Mouse (Mus musculus) mature B cell (primary cell): ENCODE results near the gene Msh3.
"Not testable (repeated sequence)": the region's sequence is repeated elsewhere in the genome, so short reads cannot be mapped to it uniquely, and the experiment has no call there.

Source experiments
- in situ Hi-C: fragments of 300-500 bp; cut with MboI; formaldehyde crosslinking; loops from 2 replicates; pipeline ENCODE4 v1.14.3; 2019

Gene Msh3

DNA sequence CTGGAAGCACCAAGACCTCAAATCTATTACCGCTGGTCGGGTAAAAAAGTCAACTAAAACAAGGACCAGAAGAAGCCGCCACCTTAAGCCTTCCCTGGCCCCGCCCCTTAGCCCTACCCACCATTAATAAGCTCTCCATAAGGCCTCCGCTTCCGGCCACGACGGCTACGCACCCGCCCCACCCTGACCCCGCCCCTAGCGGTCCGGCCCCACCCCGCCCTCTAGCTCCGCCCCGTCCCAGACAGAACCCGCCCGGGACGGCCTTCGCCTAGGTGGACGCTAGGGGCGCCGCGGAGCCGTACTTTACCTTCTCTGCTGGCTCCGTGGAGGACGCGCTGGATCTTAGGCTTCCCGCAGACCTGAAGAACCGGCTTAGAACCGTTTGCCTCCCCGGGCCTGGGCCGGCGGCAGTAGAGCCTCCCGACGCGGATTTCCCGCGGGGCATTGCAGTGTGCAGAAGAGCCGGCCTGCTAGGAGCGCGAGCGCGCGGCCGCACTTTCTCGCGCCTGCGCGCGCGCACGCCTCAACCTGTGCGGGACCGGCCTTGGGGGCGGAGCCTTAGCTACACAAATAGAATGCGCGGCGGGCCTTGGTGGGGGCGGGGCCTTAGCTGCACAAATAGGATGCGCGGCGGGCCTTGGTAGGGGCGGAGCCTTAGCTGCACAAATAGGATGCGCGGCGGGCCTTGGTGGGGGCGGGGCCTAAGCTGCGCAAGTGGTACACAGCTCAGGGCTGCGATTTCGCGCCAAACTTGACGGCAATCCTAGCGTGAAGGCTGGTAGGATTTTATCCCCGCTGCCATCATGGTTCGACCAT lies at the start of gene Msh3, which contains the start of gene Dhfr:
Msh3 (minus strand) TSS at position 548 of the 816 bp plus-strand sequence.
Dhfr (plus strand) TSS at position 271 of the 816 bp plus-strand sequence.
- in situ Hi-C loops: no loop called here

DNA sequence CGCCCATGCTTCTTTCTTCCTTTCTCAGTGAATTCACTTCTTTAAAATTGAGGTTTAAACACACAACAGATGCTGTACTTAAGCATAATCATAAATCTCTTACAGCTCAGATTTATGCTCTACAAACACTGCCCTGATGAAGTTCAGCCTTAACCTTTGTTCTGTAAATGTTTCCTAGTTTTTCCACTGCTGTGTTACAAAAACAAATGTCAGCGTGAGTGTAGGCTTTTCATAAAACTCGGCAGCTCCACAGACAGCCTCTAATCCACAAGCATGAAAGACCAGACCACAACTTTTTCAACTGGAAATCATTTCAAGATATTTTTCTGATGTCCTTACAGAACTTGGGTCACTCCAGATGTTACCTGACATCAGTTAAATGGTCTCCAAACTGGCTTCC lies 48.7 kb upstream of the Msh3 start:
- in situ Hi-C loops: no loop called here

DNA sequence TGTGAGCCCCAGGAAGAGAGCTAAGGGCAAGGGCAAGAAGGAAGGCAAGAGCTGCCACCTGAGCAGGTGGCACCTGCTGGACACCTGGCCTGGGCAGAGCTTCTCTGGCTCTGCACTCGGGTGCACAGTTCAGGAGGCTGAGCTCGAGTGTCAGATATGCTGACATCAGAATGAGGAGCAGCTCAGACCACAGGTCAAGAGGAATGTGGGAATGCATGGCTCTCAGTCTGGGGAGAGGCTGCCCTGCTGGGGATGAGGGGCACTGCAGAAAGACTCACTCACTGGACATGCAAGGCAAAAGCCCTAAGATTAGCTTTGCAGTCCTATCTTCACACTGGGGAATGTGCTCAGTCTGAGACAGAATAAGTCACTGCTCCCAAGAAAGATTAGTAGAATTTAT lies 47.3 kb upstream of the Msh3 start:
- in situ Hi-C loops: no loop called here

DNA sequence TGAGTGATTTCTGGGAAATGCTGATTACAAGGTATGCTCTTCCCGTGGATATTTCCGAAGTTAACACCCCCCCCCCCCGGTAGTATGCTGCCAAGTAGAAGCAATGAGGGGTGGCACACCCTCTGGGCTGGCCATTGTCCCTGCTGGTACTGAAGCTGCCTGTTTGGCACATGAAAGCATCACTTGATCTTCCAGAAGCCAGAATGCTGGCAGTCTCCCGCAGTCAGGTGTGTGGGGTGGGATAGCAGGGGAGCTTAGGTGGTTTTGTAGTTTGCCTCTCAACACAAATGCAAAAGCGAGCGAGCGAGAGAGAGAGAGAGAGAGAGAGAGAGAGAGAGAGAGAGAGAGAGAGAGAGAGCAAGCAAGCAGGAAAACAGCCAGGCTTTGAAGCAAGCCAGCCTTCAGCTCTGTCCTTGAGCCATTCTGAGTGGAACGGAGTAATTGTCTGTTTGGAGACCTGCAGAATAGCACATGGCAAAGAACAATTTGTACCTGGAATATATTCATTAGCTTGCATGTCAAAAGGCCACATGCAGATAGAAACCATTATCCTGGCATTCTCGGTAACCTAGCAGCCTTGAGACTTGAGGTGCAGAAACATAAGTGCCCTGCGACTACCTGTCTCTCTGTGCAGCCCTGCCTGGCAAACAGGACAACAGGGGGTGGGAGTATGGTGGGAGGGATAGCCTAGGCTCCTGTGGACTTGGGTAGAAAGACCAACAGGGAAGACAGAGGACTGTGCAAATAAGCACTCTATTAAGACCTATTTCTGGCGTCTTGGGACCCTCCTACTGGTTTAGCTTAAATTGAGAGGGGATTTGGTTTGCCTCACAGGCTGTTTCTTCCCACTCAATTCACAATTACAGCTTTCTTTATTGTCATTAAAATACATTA lies 43.9 kb upstream of the Msh3 start:
- in situ Hi-C loops: no loop called here

DNA sequence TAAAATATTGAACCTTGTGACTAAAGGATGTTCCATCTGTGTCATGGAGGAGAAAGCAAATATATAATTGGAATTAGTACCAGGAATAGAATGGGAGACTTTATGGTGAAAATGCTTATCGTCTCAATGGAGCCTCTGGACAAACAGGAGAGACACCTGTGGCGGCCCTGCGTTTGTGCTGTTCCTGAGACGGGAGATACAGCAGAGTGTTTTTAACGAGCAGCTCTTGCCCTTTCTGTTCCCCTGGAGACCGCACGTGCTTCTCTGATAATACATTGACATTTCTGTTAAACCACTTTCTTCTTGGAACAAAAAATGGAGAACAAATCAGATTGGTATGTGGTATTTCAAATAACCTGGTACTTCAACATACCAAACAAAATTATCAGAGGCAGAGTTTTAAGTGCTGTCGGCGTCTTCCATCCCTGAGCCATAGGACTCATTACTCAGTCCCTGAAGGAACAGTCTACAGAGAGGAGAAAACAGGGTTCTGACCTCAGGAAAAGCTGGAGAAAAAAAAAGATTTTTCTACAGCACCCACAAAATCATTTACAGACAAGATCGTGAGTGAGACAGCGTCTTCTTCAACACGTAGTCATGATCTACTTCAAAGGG lies 38.4 kb upstream of the Msh3 start:
- in situ Hi-C loops: no loop called here

DNA sequence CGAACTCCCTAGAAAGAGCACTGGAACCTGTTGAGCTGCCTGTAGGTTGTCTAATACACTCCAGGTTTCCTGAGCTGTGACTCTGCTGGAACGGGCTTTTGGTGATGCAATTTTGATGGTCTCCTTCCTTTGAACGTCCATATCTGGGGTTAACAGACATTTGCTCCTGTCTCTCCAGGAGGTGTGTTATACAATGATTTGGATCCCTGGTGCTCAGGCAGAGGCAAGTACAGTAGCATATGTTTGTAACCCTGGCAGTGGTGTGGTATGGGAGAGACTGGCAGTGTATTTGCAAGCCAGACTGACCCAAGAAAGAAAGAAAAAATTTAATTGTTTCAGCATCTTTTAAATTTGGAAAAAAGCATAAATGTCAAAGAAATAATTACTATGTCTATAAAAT lies 32.6 kb upstream of the Msh3 start:
- in situ Hi-C loops: no loop called here

DNA sequence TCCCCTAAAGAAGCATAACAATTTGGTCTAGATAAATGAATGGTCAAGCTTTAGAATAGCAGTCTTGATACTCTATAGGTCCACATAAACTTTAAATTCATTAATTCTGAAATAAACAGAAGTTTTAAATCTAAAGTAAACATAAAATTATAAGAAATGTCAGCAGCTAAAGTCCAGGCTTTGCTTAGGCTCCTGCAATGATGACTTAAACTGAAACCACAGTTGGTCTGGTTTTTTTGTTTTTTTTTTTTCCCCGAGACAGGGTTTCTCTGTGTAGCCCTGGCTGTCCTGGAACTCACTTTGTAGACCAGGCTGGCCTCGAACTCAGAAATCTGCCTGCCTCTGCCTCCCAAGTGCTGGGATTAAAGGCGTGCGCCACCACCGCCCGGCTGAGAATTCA lies 16.7 kb upstream of the Msh3 start:
- in situ Hi-C loops: not testable (repeated sequence)

DNA sequence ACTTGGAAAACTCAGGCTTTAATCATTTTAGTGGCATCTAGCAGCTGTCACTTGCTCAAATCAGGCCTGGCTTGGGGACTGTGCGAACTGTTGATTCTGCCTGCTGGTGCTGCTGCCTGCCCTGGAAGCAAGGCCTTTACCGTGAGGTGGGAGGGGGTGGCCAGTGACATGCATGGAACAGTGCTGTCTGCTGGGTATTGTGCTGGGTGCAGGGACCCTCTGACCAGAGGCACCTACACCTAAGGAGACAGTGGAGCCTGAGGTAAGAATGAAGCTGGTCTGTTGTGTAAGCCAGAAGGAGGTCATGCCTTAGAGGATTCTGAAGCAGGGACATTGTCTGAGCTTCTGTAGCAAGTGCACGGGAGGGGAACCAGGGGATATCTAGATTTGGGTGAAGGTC lies 16.0 kb upstream of the Msh3 start:
- in situ Hi-C loops: no loop called here

DNA sequence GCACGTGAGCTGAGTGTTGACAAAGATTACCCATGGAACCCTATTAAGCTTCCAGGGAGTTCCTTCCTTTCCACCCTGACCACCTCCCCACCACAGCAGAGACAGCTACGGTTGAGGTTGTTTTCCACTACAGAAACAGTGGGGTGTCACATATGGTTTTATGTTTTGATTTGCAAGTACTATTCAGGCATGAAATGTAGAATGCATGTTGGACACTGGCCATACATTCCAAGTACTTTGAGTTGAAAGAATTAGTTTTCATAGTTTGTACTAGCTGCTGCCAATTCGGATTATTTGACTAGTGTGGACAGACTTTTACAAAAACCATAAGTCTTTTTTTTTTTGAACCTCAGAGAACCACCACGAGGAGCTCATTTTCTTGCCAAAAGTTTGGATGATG lies 10.5 kb upstream of the Msh3 start:
- in situ Hi-C loops: no loop called here

DNA sequence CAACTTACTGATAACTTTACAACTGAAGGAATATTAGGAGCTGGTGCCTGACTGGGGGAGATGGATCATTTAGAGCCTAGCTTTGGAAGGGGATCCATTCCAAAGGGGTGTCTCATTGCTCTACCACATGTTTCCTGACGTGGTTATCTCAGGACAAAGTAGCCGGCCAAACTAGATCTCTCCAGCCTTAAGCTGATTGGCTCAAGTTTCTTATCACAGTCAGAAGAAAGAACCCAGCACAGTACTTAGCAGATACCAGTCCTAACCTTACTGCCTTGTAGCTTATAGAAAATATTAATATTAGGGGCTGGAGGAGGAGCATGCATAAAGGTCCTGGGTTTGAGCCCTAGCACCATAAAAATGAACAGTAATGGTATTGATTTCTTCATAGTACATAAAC lies 6.8 kb upstream of the Msh3 start:
- in situ Hi-C loops: no loop called here

DNA sequence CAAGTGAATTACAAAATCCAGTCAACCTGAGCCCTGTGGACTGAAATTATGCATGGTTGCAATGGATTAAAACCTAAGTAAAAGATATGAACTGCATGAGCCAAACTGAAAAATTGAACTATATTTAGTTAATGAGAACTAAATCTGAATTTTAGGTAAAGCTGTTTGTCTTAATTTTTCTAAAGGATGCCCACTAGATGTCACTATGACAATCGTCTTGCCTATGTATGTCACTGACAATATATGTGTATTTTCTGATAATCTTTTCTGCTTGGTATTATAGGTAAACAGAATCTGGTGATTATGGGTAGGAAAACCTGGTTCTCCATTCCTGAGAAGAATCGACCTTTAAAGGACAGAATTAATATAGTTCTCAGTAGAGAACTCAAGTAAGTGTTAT lies 2.8 kb upstream of the Msh3 start:
- in situ Hi-C loops: no loop called here

DNA sequence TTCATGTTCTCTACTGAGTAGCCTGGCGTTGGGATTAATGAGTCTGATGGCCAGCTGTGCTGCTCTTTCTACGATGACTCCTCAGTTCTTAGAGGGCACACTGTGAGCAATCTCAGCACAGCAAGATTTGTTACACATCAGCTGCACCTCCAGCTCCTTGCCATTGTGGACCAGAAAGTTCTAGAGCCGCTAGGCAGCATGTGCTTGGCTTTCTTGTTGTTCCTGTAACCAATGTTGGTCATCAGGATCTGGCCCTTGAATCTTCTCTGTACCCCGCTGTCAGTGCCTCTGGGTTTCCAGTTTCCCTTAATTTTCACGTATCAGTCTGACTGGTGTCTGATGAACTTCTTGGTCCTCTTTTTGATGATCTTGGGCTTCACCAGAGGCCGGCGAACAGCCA lies 1.6 kb upstream of the Msh3 start:
- in situ Hi-C loops: no loop called here

DNA sequence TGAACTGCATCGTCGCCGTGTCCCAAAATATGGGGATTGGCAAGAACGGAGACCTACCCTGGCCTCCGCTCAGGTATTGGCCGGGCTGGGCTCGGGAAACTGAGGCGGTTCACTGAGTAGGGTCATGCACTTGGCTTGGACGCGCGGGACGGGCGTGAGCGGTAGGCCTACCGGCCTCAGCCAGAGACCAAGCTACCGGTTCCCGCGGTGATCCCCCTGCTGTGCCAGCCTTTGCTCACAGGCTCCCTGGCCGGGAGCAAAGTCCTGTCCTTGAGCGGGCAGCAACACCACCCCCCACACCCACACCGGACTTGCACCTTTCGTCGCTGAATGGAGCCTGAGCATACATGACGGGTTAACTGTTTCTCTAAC lies 455 bp upstream of the Msh3 start:
- in situ Hi-C loops: no loop called here

DNA sequence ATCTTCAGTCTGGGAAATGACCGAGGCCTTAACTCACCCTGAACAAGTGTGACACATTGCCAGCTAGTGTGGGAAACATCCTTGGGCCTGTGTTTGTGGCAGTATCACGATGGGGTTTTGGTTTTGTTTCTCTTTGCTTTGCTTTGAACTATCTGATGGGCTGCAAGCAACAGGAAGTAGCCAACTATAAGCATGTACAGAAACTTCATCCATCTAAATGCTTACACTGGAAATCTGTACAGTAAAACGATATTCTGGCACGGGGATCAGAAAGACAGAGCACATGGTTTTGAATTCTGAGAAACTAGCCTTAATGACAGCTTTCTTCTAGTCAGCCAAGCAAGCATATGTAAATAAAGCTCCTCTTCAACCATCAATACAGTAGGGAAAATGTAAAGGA lies 847 bp downstream of the Msh3 start:
- in situ Hi-C loops: no loop called here

DNA sequence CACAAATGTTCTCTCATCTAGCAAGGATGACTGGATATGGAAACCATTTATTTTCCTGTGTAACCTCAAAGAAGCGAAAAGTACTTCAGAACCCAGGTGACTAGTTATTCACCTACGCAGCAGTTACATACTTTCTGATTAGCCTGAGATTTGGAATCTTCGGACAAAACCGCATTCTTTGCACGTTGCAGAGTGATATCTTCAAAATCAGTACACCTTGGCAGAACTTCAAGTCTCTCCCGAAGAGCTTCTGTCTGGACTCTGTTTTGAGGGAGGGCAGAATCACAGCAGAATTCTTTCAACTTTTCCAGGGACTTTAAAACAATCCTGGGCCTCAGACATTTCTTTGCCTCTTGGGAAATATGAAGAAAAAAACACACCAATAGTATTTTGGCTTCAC lies 3.7 kb downstream of the Msh3 start:
- in situ Hi-C loops: no loop called here

DNA sequence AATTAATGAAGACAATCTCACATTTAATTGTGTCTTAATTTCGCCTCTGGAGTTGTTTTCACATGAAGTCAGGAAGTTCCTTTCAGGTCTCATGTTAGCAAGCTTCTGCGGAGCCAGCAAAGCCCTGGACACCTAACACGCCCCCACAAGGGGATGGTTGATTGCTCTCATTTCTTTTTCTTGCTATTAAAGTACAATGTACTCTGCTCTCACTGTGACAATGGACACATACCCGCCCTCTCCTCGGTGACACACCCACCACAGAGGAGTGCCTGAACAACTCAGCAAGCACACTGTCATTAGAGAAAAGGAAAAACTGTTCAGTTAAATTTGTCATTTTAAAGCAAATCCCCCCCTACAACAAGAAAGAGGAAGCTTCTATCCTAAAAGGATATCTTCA lies 8.5 kb downstream of the Msh3 start:
- in situ Hi-C loops: no loop called here

DNA sequence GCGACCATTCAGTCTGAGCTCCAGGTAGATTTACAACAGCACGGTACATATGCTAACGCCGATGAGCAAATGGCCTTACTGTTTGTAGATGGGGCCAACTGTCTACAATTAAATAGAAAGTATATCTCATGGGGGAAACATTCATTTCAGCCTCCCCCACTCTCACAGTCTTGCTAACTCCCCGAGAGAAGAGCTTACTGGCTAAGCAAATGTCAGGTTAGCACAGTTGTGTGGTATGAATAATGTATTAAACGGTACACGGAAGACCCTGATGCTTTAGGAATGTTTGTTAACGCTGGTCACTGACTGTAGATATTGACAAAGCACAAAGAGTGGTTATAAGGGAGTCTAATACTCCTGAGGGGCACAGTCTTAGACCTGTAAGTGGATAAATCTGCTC lies 10.8 kb downstream of the Msh3 start:
- in situ Hi-C loops: no loop called here

DNA sequence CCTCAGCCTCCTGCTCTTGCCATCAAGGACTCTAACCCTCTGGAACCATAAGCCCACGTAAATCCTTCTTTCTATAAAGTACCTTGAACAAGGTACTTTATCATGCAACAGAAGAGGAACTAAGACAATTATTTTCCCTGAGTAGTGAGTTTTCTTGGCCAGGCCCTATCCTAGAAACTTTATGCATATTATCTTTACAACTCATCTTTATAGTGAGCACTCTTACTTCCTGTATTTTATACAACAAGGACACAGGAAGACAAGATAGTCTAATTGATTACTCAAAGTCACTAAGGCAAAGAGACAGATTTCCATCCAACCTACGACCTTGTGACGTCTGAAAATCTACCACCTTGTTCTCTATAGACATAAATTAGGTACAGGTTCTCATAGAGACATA lies 15.0 kb downstream of the Msh3 start:
- in situ Hi-C loops: no loop called here

DNA sequence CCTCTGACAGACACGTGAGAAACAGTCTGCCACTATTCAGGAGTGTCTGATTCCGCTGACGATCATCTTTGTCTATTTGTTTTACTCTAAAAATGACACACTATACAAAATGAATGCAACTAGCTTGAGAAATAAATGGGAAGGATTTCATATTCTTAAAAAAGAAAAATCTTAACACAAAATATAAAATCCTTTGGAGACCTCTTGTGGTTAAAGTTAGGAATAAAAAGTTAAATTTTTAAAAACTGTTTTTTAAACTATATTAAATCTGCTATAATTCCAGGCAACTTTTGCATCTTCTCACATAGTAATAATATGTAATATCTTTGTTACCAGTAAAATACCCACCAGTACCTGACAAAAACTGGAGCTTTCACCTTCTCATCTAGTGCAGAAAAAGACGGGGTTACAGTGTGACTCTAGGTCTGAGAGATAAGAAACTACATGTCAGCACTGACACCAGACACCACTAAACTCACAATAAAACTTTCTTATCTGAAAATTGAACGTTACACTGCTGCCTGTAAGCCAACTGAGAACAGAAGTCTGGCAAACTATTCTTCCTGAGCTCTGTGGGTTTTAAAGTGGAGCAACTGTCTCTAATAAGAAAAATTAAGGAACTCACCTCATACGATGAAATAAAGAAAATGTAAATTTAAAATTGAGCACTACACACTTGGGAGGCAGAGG lies 16.9 kb downstream of the Msh3 start:
- in situ Hi-C loops: no loop called here

DNA sequence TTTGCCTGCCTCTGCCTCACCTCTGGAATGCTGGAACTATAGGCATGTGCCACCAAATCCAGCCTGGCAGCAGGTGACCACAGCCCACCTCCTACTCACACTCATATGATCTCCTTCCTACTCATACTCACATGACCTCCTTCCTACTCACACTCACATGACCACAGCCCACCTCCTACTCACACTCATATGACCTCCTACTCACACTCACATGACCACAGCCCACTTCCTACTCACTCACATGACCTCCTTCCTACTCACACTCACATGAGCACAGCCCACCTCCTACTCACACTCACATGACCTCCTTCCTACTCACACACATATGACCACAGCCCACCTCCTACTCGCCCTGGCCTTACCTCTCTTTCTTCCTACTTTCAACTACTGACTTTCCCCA lies 17.9 kb downstream of the Msh3 start:
- in situ Hi-C loops: no loop called here

DNA sequence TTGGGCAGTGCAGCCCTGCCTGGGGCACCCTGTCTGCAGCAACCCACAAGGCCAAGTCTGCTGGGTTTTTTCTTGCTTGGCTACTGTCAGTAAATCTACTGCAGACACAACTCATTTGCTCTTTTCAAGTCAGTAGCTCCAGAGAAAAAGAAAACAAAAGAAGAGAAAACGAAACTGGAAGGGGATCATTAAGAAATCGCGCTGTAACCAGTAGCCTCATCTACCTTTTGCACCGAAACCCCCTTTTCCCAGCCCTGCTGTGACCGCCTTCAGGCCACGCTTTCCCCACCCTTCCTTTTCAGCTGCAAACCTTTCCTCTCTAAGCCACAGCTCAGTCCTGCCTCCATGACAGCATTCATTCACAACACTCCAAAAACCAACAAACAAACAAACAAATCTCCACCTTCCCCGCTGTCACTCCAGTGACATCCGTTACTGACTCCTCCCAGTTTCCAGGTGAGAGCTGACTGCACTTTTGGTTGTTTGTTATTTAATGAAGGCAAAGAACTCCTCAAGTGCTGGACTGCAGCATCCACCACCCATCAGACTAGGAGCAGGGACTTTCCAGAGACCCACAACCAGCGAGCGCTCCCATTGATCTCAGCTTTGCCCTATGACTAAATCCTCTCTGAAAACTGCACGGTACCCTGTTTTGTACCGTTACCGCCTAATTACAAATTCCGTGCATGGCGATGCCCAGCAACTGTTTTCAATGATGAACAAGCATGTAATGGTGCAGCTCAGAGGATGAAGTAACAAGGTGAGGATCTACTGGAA lies 22.5 kb downstream of the Msh3 start:
- in situ Hi-C loops: no loop called here
